Mouse (Mus musculus) splenic B cell, adult 2 months (primary cell): ENCODE results near the gene Atr.
A peak's percentile ranks its signal among the peaks of the same experiment; 100 is the strongest.

ENCODE experiments used
- DNase-seq: peaks from one replicate; pipeline ENCODE4 v3.0.0-alpha.2; 2011; ENCODE audit warnings: low read depth, low spot score
- H3K27me3 ChIP-seq: 2 replicates; pipeline ENCODE4 v1.6.1; 2012; ENCODE audit warnings: mild to moderate bottlenecking, low read length, moderate library complexity, mixed read lengths; ENCODE audit not compliant: control insufficient read depth, poor library complexity, insufficient read depth, severe bottlenecking
- H3K36me3 ChIP-seq: 2 replicates; pipeline ENCODE4 v1.6.1; 2012; ENCODE audit warnings: mild to moderate bottlenecking, low read length, moderate library complexity, mixed read lengths; ENCODE audit not compliant: control insufficient read depth, poor library complexity, insufficient read depth, severe bottlenecking

Atr gene

GRCm38 (mm10) chr9:95857414-95858026 lies at the start of gene Atr:
Atr (plus strand) TSS chr9:95857597.
- H3K36me3 ChIP-seq = no peaks in the 10 kb centered on the region
- no peaks in the 10 kb centered on the region for H3K27me3 ChIP-seq
- DNase-seq = peak; percentile 96

GRCm38 (mm10) chr9:95809596-95809995 lies 47.8 kb upstream of the Atr start:
- DNase-seq = no peak
- Histone ChIP-seq H3K36me3 (no peaks in the 10 kb centered on the region), H3K27me3 (no peaks in the 10 kb centered on the region)

- DNase-seq = no peak
- Histone ChIP-seq H3K36me3 (no peaks in the 10 kb centered on the region), H3K27me3 (no peaks in the 10 kb centered on the region)
Observed at GRCm38 (mm10) chr9:95811817-95812216, 45.6 kb upstream of the Atr start.

- Histone ChIP-seq H3K36me3 (no peaks in the 10 kb centered on the region), H3K27me3 (no peaks in the 10 kb centered on the region)
- no peak for DNase-seq
Observed at GRCm38 (mm10) chr9:95813721-95814531, 43.5 kb upstream of the Atr start.

GRCm38 (mm10) chr9:95815015-95815673 lies 42.3 kb upstream of the Atr start:
- no peak for DNase-seq
- no peaks in the 10 kb centered on the region for H3K27me3 ChIP-seq
- no peaks in the 10 kb centered on the region for H3K36me3 ChIP-seq

- no peaks in the 10 kb centered on the region for H3K27me3 ChIP-seq
- no peak for DNase-seq
- no peaks in the 10 kb centered on the region for H3K36me3 ChIP-seq
Observed at GRCm38 (mm10) chr9:95815706-95816105, 41.7 kb upstream of the Atr start.

- no peaks in the 10 kb centered on the region for H3K36me3 ChIP-seq
- H3K27me3 ChIP-seq = no peaks in the 10 kb centered on the region; the same call in 1 of the 2 replicates
- DNase-seq = no peak
Observed at GRCm38 (mm10) chr9:95822531-95822930, 34.9 kb upstream of the Atr start.

- H3K27me3 ChIP-seq = no peaks in the 10 kb centered on the region
- DNase-seq = no peak
- no peaks in the 10 kb centered on the region for H3K36me3 ChIP-seq
Observed at GRCm38 (mm10) chr9:95827565-95827964, 29.8 kb upstream of the Atr start.

- H3K36me3 ChIP-seq = no peaks in the 10 kb centered on the region
- H3K27me3 ChIP-seq = no peaks in the 10 kb centered on the region
- no peak for DNase-seq
Observed at GRCm38 (mm10) chr9:95832758-95833157, 24.6 kb upstream of the Atr start.

GRCm38 (mm10) chr9:95834799-95835198 lies 22.6 kb upstream of the Atr start:
- Histone ChIP-seq H3K36me3 (no peaks in the 10 kb centered on the region), H3K27me3 (no peaks in the 10 kb centered on the region)
- DNase-seq = peak; percentile 37

GRCm38 (mm10) chr9:95835741-95836140 lies 21.7 kb upstream of the Atr start:
- peak; percentile 43 for DNase-seq
- no peaks in the 10 kb centered on the region for H3K36me3 ChIP-seq
- no peaks in the 10 kb centered on the region for H3K27me3 ChIP-seq

GRCm38 (mm10) chr9:95839424-95839823 lies 18.0 kb upstream of the Atr start:
- Histone ChIP-seq H3K27me3 (no peaks in the 10 kb centered on the region), H3K36me3 (no peaks in the 10 kb centered on the region)
- no peak for DNase-seq

- H3K36me3 ChIP-seq = no peaks in the 10 kb centered on the region
- DNase-seq = peak; percentile 82
- H3K27me3 ChIP-seq = no peaks in the 10 kb centered on the region
Observed at GRCm38 (mm10) chr9:95844825-95845460, 12.5 kb upstream of the Atr start, which contains the start of gene Pls1. Pls1 (minus strand) TSS chr9:95845311.

GRCm38 (mm10) chr9:95845711-95846110 lies 11.7 kb upstream of the Atr start:
- DNase-seq = no peak
- no peaks in the 10 kb centered on the region for H3K36me3 ChIP-seq

GRCm38 (mm10) chr9:95851671-95852070 lies 5.7 kb upstream of the Atr start:
- no peak for DNase-seq
- Histone ChIP-seq H3K36me3 (no peaks in the 10 kb centered on the region), H3K27me3 (no peaks in the 10 kb centered on the region)

More at GRCm38 (mm10) chr9:95845711-95846110, 11.7 kb upstream of the Atr start:
- H3K27me3 ChIP-seq = no peaks in the 10 kb centered on the region
